Mouse (Mus musculus): Measurements from ENCODE around the gene Polr2l.

- TF ChIP-seq POLR2A (IDR thresholded peaks at IDR 0.05; ENCODE audit: borderline replicate concordance, extremely low read depth, low read depth, low read length), result no peak; the same call in 1 of the 2 replicates
- no peak for TF ChIP-seq CTCF (IDR thresholded peaks at IDR 0.05; ENCODE audit: insufficient read depth, low read length)
Observed at GRCm38 (mm10) chr7:141459301-141459711, 15.6 kb downstream of the Polr2l start.
